Mouse (Mus musculus) liver, embryonic 14.5 days (tissue): Measurements from ENCODE around the gene Svs5. TPM values are rescaled to one million over a fixed set of nuclear protein-coding genes. Genes with fewer than 3 reads are reported as not detected.
A peak's percentile ranks its signal among the peaks of the same experiment; 100 is the strongest.

ENCODE experiments used
- ATAC-seq: fragments of 200-750 bp; cut with Nextera tagmentation; 2 replicates; pipeline ENCODE4 v1.8.0; 2017; ENCODE audit warnings: moderate number of reproducible peaks, mild to moderate bottlenecking, moderate library complexity; ENCODE audit not compliant: insufficient read depth
- DNase-seq, 3 experiments: peaks; one replicate each; pipeline ENCODE4 v3.0.0-alpha.2; 2012 to 2013; ENCODE audit warnings: low read depth in 3 of 3, low spot score in 3 of 3
- H3K27ac ChIP-seq: fragments of 300-500 bp; sonication (generic); 2 replicates; pipeline ENCODE4 v1.5.1; 2014; ENCODE audit warnings: moderate library complexity, mild to moderate bottlenecking, control low read depth, inconsistent platforms
- H3K27me3 ChIP-seq: fragments of 300-500 bp; sonication (generic); 2 replicates; pipeline ENCODE4 v1.6.1; 2014; ENCODE audit warnings: mild to moderate bottlenecking, low read length, moderate library complexity; ENCODE audit not compliant: control insufficient read depth, insufficient read depth
- H3K36me3 ChIP-seq: fragments of 300-500 bp; sonication (generic); replicated peaks from 2 replicates; pipeline ENCODE4 v1.6.1; 2014; ENCODE audit warnings: low read depth; ENCODE audit not compliant: control insufficient read depth, insufficient read depth
- H3K4me1 ChIP-seq, 2 experiments: fragments of 200-500 bp in 1 of 2; fragments of 300-500 bp in 1 of 2; sonication (generic) in 1 of 2; replicated peaks; 2 replicates each; pipeline ENCODE4 v1.6.1; 2012 to 2014; ENCODE audit warnings: antibody characterized with exemption in 1 of 2, inconsistent platforms in 1 of 2, low read length in 1 of 2; ENCODE audit not compliant: control insufficient read depth in 2 of 2, insufficient read depth in 2 of 2
- H3K4me2 ChIP-seq: fragments of 300-500 bp; sonication (generic); 2 replicates; pipeline ENCODE4 v1.6.1; 2014; ENCODE audit warnings: low read depth, mild to moderate bottlenecking, control low read depth, moderate library complexity
- H3K4me3 ChIP-seq, 2 experiments: fragments of 200-500 bp in 1 of 2; fragments of 300-500 bp in 1 of 2; sonication (generic) in 1 of 2; 2 replicates each; pipeline ENCODE4 v1.5.1; 2012 to 2014; ENCODE audit warnings: low read depth in 2 of 2, low read length in 2 of 2, mild to moderate bottlenecking in 2 of 2, control low read depth in 1 of 2, inconsistent platforms in 1 of 2, moderate library complexity in 1 of 2; ENCODE audit not compliant: insufficient read depth in 1 of 2
- H3K9ac ChIP-seq: fragments of 300-500 bp; sonication (generic); replicated peaks from 2 replicates; pipeline ENCODE4 v1.6.1; 2014; ENCODE audit warnings: mild to moderate bottlenecking, control low read depth, moderate library complexity
- H3K9me3 ChIP-seq: fragments of 300-500 bp; sonication (generic); 2 replicates; pipeline ENCODE4 v1.6.1; 2016; ENCODE audit warnings: low read length, mixed read lengths; ENCODE audit not compliant: control insufficient read depth
- CTCF ChIP-seq: IDR thresholded peaks from 2 replicates; pipeline ENCODE4 v1.5.1; 2016; ENCODE audit warnings: antibody characterized with exemption, low read depth, control low read depth
- EP300 ChIP-seq: IDR thresholded peaks from 2 replicates; pipeline ENCODE4 v1.6.1; 2016; ENCODE audit warnings: antibody characterized with exemption, low read depth
- WGBS: fragments of 180-500 bp; shearing (Covaris S2); extraction: QIAGEN DNeasy Blood & Tissue Kit; methylation state at CpG from one replicate; pipeline ENCODE4 v1.1.7; 2014; ENCODE audit not compliant: insufficient replicate concordance; 5-methylcytosine and 5-hydroxymethylcytosine counted together
- polyA plus RNA-seq, 2 experiments: library from polyadenylated mRNA; depleted of rRNA in 1 of 2; stranded (reverse) in 1 of 2; unstranded in 1 of 2; fragments of >200 nt; fragmentation: Nextera tagmentation in 1 of 2; extraction: Ambion mirVana in 1 of 2; gene quantifications; 2 replicates each; pipeline versions ENCODE4 v1.2.1 to v1.2.3; 2012 to 2014

Svs5 gene
- polyA plus RNA-seq, 2 experiments, result not detected

GRCm38 (mm10) chr2:164371371-164371770, 38.8 kb downstream of the Svs5 start:
- Histone ChIP-seq H3K27ac (no peak overlapping the region), H3K9ac (no peak overlapping the region), H3K27me3 (no peaks in the 10 kb centered on the region), H3K4me2 (no peak overlapping the region), H3K9me3 (no peaks in the 10 kb centered on the region), H3K4me1 (no peaks in the 10 kb centered on the region), H3K4me3 (no peak overlapping the region), H3K36me3 (no peaks in the 10 kb centered on the region)
- ATAC-seq (no peak), DNase-seq (no peak)
- WGBS, result 65% methylated on average over 3 of the region's 3 CpGs
- TF ChIP-seq EP300 (no peak), CTCF (no peak)

GRCm38 (mm10) chr2:164372408-164373053, 40.0 kb downstream of the Svs5 start:
- 12% methylated on average over 3 of the region's 3 CpGs for WGBS
- TF ChIP-seq EP300, result no peak
- no peak for TF ChIP-seq CTCF
- H3K4me1 ChIP-seq, result no peaks in the 10 kb centered on the region
- no peak overlapping the region for H3K27ac ChIP-seq
- no peak overlapping the region for H3K9ac ChIP-seq
- no peaks in the 10 kb centered on the region for H3K27me3 ChIP-seq
- H3K4me3 ChIP-seq, result no peak overlapping the region
- H3K4me2 ChIP-seq, result no peak overlapping the region
- ATAC-seq, result no peak
- H3K36me3 ChIP-seq, result no peaks in the 10 kb centered on the region
- no peaks in the 10 kb centered on the region for H3K9me3 ChIP-seq
- no peak for DNase-seq

- Histone ChIP-seq H3K27ac (no peak overlapping the region), H3K4me2 (no peak overlapping the region), H3K36me3 (no peaks in the 10 kb centered on the region), H3K27me3 (no peaks in the 10 kb centered on the region), H3K9me3 (no peaks in the 10 kb centered on the region), H3K4me3 (no peak overlapping the region), H3K4me1 (no peaks in the 10 kb centered on the region), H3K9ac (no peak overlapping the region)
- DNase-seq (no peak), ATAC-seq (no peak)
- 25% methylated on average over 4 of the region's 4 CpGs for WGBS
- TF ChIP-seq EP300 (no peak), CTCF (no peak)
These were observed 40.6 kb downstream of the Svs5 start for GRCm38 (mm10) chr2:164373187-164373586.

GRCm38 (mm10) chr2:164377478-164378426, 45.2 kb downstream of the Svs5 start:
- no peak overlapping the region for H3K4me2 ChIP-seq
- H3K27me3 ChIP-seq, result no peaks in the 10 kb centered on the region
- H3K9ac ChIP-seq, result no peak overlapping the region
- TF ChIP-seq CTCF (no peak), EP300 (no peak)
- H3K4me3 ChIP-seq, result no peak overlapping the region
- WGBS, result 74% methylated on average over 15 of the region's 15 CpGs
- no peak overlapping the region for H3K27ac ChIP-seq
- no peaks in the 10 kb centered on the region for H3K36me3 ChIP-seq
- ATAC-seq (no peak), DNase-seq (no peak)
- H3K4me1 ChIP-seq, result no peaks in the 10 kb centered on the region
- H3K9me3 ChIP-seq, result no peaks in the 10 kb centered on the region

GRCm38 (mm10) chr2:164381726-164382125, 49.2 kb downstream of the Svs5 start:
- H3K9ac ChIP-seq, result no peak overlapping the region
- 61% methylated on average over 8 of the region's 8 CpGs for WGBS

More at GRCm38 (mm10) chr2:164381726-164382125, 49.2 kb downstream of the Svs5 start:
- Histone ChIP-seq H3K4me1 (0 out of 4 replicates have a peak, but pooled peaks cover 0 to 2% of the 10 kb centered on the region in 2 experiments), H3K36me3 (no peaks in the 10 kb centered on the region), H3K27me3 (no peaks in the 10 kb centered on the region), H3K4me3 (no peak overlapping the region), H3K27ac (no peak overlapping the region), H3K9me3 (no peaks in the 10 kb centered on the region), H3K4me2 (no peak overlapping the region)
- TF ChIP-seq CTCF, result peak; percentile 51
- TF ChIP-seq EP300, result no peak
- no peak for ATAC-seq
- no peak for DNase-seq
